ENCODE assay signal across 16 mouse cellular contexts in the genomic region with DNA sequence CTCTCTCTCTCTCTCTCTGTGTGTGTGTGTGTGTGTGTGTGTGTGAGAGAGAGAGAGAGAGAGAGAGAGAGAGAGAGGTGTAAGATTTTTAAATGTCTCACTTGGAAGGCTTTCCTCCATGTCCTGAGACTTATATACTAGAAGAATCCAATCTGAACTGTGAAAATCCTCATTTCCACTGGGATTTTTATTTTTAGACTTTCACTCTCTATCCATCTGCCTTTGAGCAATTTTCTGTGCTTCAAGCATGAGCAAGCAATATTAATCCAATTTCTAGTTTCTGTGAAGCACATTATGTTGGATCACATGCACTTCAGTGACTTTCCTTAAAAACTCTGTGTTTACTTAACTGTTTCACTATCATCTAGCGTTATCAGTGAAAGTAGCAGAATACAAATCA.
"Had no signal": no experiment of that assay in that cellular context is flagged by ENCODE, and none has a peak within 500 bp of the region (broad histone marks: within the 10 kb centered on the region; RNA-seq: fewer than 3 reads in every experiment).

No protein-coding gene starts in this region.

- H3K4me3 ChIP-seq: limb, embryonic 13.5 days; liver, embryonic 12.5 days; megakaryocyte, embryonic 14.5 days; neural tube, embryonic 12.5 days; stomach, embryonic 15.5 days had no signal

- ATAC-seq: liver, embryonic 12.5 days had no signal

- H3K36me3 ChIP-seq: limb, embryonic 13.5 days; liver, embryonic 12.5 days; neural tube, embryonic 12.5 days; stomach, embryonic 15.5 days had no signal

- H3K27ac ChIP-seq: kidney, postnatal 0 days; limb, embryonic 13.5 days; liver, embryonic 12.5 days; neural tube, embryonic 12.5 days; stomach, embryonic 15.5 days had no signal

- DNase-seq: kidney, adult 11 months; kidney, adult 9 months; kidney, postnatal 36 days; left cerebral cortex, postnatal 4 days; lung, embryonic 14.5 days; lung, postnatal 10 days; lung, postnatal 4 days; right cerebral cortex, postnatal 14 days; thymus, adult 2 months; thymus, postnatal 36 days had no signal

- H3K9ac ChIP-seq: limb, embryonic 13.5 days; liver, embryonic 12.5 days; lung, embryonic 14.5 days; neural tube, embryonic 12.5 days; stomach, embryonic 15.5 days had no signal

- H3K27me3 ChIP-seq: limb, embryonic 13.5 days; liver, embryonic 12.5 days; megakaryocyte, embryonic 14.5 days; neural tube, embryonic 12.5 days; stomach, embryonic 15.5 days had no signal

- H3K4me1 ChIP-seq: limb, embryonic 13.5 days; liver, embryonic 12.5 days; megakaryocyte, embryonic 14.5 days; neural tube, embryonic 12.5 days; stomach, embryonic 15.5 days had no signal
